Mouse (Mus musculus) embryonic facial prominence, embryonic 12.5 days (tissue): Measurements from ENCODE around the gene Ier5. TPM values are rescaled to one million over a fixed set of nuclear protein-coding genes. Genes with fewer than 3 reads are reported as not detected.

Source experiments
- ATAC-seq: fragments of 200-750 bp; cut with Nextera tagmentation; 2 replicates; pipeline ENCODE4 v1.8.0; 2017; ENCODE audit not compliant: insufficient number of reproducible peaks, insufficient read depth, low FRiP score, low TSS enrichment
- H3K27ac ChIP-seq: fragments of 300-500 bp; sonication (generic); 2 replicates; pipeline ENCODE4 v1.5.1; 2016; ENCODE audit warnings: mild to moderate bottlenecking
- H3K27me3 ChIP-seq: fragments of 300-500 bp; sonication (generic); 2 replicates; pipeline ENCODE4 v1.6.1; 2016; ENCODE audit warnings: mild to moderate bottlenecking, moderate library complexity
- H3K36me3 ChIP-seq: fragments of 300-500 bp; sonication (generic); 2 replicates; pipeline ENCODE4 v1.6.1; 2016; ENCODE audit warnings: mild to moderate bottlenecking
- H3K4me1 ChIP-seq: fragments of 300-500 bp; sonication (generic); 2 replicates; pipeline ENCODE4 v1.6.1; 2016
- H3K4me2 ChIP-seq: fragments of 300-500 bp; sonication (generic); replicated peaks from 2 replicates; pipeline ENCODE4 v1.6.1; 2016; ENCODE audit warnings: mild to moderate bottlenecking, moderate library complexity
- H3K4me3 ChIP-seq: fragments of 300-500 bp; sonication (generic); 2 replicates; pipeline ENCODE4 v1.5.1; 2016; ENCODE audit warnings: mild to moderate bottlenecking
- H3K9ac ChIP-seq: fragments of 300-500 bp; sonication (generic); 2 replicates; pipeline ENCODE4 v1.6.1; 2016; ENCODE audit warnings: mild to moderate bottlenecking, moderate library complexity
- H3K9me3 ChIP-seq: fragments of 300-500 bp; sonication (generic); 2 replicates; pipeline ENCODE4 v1.6.1; 2016; ENCODE audit warnings: mild to moderate bottlenecking, moderate library complexity
- WGBS: fragments of 180-500 bp; shearing (Covaris S2); methylation state at CpG from one replicate; pipeline ENCODE4 v1.1.7; 2016; 5-methylcytosine and 5-hydroxymethylcytosine counted together
- polyA plus RNA-seq: library from polyadenylated mRNA; unstranded; fragments of >200 nt; fragmentation: Nextera tagmentation; extraction: Ambion mirVana; gene quantifications from 2 replicates; pipeline ENCODE4 v1.2.1, GENCODE M21; 2016

Ier5 gene
- polyA plus RNA-seq, 1 experiment from 2014 or later, result 19.9 TPM

DNA sequence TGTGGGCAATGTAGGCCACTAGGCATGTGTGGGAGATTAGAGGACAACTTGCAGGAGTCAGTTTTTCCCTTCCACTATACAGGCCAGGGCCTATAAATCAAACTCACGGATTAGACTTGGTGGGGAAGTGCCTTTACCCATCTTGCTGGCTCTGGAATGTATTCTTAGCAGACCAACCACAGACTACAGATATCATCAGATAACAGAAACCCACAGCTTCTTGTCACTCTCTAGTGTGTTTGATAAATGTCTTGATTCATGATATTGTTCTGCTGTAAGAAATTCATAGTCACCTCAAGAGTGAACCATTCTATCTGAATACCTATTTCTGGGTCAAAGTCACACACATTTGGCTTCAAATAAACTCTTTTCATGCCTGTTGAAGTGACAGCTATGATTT is 20.3 kb upstream of the Ier5 start:
- H3K4me2 ChIP-seq, result no peak overlapping the region
- no peak overlapping the region for H3K27ac ChIP-seq
- no peaks in the 10 kb centered on the region for H3K9me3 ChIP-seq
- 76% methylated on average over 1 of the region's 1 CpGs for WGBS
- H3K36me3 ChIP-seq, result no peaks in the 10 kb centered on the region
- ATAC-seq, result no peak
- H3K27me3 ChIP-seq, result no peaks in the 10 kb centered on the region
- H3K9ac ChIP-seq, result no peak overlapping the region
- no peak overlapping the region for H3K4me3 ChIP-seq
- H3K4me1 ChIP-seq, result no peaks in the 10 kb centered on the region

DNA sequence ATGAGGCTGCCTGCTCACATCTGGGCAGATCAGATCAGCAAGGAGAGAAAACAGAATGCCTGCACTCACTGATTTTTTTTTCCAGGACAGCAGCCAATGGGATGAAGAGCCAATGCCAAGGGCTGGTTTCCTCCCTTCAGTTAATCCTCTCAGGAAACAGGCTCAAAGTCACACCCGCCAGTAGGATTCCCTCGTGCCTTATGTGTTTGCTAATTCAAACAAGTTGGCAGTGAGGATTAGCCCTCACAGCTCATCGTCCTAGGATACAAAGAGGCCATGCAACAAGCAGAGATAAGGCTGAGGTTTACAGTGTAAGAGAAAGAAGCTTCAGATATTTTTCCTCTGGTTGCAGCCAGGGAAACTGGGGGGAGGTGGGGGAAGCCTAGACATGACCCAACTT is 14.5 kb upstream of the Ier5 start:
- Histone ChIP-seq H3K9ac (no peak overlapping the region), H3K4me2 (no peak overlapping the region), H3K9me3 (no peaks in the 10 kb centered on the region), H3K27ac (no peak overlapping the region), H3K4me3 (no peak overlapping the region), H3K36me3 (no peaks in the 10 kb centered on the region), H3K4me1 (peaks cover 9% of the 10 kb centered on the region), H3K27me3 (no peaks in the 10 kb centered on the region)
- ATAC-seq, result no peak
- 16% methylated on average over 3 of the region's 3 CpGs for WGBS

DNA sequence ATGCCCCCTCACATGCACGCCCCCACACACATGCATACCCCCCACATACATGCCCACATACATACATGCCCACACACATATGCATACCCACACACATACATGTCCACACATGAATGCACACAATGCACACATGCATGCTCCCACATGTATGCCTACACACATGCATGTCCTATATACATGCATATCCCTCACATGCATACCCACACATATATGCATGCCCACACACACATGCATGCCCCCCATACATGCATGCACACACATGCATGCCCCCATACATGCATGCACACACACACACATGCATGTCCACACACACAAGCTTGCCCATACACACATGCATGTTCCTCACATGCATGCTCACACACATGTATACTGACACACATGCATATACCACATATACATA is 13.4 kb upstream of the Ier5 start:
- Histone ChIP-seq H3K4me1 (peaks cover 19% of the 10 kb centered on the region), H3K27ac (no peak overlapping the region), H3K9ac (no peak overlapping the region), H3K9me3 (no peaks in the 10 kb centered on the region), H3K36me3 (no peaks in the 10 kb centered on the region), H3K4me3 (no peak overlapping the region), H3K27me3 (no peaks in the 10 kb centered on the region), H3K4me2 (no peak overlapping the region)
- 85% methylated on average over 1 of the region's 1 CpGs for WGBS
- ATAC-seq, result no peak

DNA sequence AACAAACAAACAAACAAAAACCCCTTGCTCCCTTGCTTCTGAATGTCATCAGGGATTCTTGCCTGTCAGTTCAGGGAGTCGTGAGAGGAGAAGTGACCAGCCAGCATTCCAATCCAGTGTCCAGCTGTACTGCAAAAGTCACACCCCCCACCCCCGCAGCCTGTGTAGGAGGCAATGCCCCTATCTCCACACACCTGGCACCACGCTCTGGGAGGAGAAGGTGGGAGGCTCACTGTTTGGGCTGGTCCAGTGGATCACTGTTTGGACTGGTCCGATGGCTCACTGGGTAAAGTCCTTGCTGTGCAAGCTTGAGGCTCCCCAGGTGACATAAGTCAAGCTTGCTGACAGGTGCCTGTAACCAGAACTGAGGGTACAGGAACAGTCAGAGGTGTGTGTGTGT is 12.7 kb upstream of the Ier5 start:
- ATAC-seq, result no peak
- Histone ChIP-seq H3K4me3 (no peak overlapping the region), H3K9me3 (no peaks in the 10 kb centered on the region), H3K4me2 (no peak overlapping the region), H3K4me1 (peaks cover 24% of the 10 kb centered on the region), H3K27me3 (no peaks in the 10 kb centered on the region), H3K27ac (no peak overlapping the region), H3K9ac (no peak overlapping the region), H3K36me3 (no peaks in the 10 kb centered on the region)
- 58% methylated on average over 4 of the region's 4 CpGs for WGBS

DNA sequence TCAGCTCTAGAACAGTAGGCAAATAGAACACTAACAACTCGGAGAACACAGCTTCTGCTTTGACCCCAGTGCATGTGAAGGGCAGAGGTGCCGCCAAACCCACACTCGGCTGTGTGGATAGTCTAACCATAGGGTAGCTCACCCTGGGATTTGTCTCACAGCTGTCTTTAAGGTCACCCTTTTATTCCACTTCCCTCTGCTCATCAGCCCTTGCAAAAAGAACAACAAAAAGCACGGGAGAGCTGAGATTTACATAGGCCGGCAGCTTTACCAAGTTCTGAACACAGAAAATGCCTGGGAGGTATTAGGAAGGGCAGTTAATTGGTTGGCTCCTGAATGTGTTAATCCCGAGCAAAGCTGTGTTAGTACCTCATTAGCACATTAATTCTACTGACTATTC is 12.1 kb upstream of the Ier5 start:
- no peaks in the 10 kb centered on the region for H3K27me3 ChIP-seq
- H3K36me3 ChIP-seq, result no peaks in the 10 kb centered on the region
- H3K4me2 ChIP-seq, result no peak overlapping the region
- no peak for ATAC-seq
- H3K4me1 ChIP-seq, result peaks cover 24% of the 10 kb centered on the region
- H3K9ac ChIP-seq, result no peak overlapping the region
- no peaks in the 10 kb centered on the region for H3K9me3 ChIP-seq
- no peak overlapping the region for H3K27ac ChIP-seq
- no peak overlapping the region for H3K4me3 ChIP-seq
- WGBS, result 23% methylated on average over 6 of the region's 6 CpGs

DNA sequence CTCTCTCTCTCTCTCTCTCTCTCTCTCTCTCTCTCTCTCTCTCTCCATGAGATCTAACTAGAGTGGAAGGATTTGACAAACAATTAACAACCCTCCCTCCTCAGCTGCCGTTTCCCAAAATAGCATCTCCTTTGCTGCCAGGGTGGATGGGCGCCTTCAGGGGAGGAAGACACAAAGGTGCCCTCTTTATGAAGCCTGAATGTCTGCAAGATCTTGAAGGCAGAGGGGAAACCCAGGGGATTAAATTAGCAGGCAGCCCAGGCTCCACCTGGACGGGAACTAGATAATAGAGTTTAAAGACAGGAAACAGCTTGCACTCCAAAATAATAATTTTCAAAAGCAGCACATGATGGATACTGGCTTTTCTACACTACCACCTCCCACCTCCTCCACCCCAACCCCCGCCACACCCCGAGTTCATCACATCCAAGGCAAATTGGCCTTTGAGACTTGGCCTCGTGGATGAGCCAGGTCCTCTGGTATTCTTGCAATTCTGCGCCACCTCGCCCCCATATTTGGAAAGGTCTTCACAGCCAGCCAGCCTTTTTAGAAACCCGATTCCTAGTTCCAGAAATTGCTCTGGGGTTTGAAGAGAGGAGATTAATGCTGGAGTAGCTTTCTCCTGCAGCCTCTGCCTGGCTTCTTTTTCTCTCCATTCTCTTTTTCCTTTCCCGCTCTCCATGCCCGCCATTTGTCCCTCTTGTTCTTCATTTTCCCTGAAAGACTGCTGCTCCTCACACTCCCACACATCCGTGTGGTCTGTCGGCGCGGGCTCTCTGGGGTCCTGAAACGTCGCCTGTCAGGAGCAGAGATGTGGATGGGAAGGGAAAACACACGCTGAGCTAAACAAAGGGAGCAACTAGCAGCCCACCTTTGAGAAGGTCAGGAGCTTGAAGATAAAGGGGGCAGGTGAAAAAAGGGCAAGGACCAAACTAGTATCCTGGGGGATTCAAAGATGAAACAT is 10.2 kb upstream of the Ier5 start:
- Histone ChIP-seq H3K9ac (no peak overlapping the region; the same call in 1 of the 2 replicates), H3K36me3 (no peaks in the 10 kb centered on the region), H3K4me3 (no peak overlapping the region; the same call in 1 of the 2 replicates), H3K9me3 (no peaks in the 10 kb centered on the region), H3K27ac (peak overlapping the region; percentile 52), H3K4me2 (peak overlapping the region; percentile 21), H3K4me1 (peaks cover 24% of the 10 kb centered on the region), H3K27me3 (no peaks in the 10 kb centered on the region)
- ATAC-seq, result no peak
- 16% methylated on average over 18 of the region's 18 CpGs for WGBS

DNA sequence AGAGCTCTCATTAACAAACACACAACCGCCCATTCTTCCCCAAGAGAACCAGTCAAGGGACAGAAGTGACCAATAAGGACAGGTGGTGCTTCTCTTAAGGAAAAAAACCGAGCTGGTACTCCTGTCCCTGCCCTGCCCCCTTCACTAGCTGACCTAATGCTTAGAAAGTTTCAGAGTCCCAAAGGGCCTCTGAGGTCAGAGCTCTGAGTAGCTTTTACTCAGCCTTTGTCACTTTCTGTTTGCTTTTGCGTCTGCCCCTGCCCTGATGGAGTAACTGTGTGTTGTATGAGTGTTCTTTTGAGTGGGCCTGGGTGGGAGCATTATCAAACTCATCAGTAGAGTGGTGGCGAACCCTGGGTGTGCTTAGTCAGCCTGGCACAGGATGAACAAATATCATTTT is 9.0 kb upstream of the Ier5 start:
- WGBS, result 31% methylated on average over 3 of the region's 4 CpGs

DNA sequence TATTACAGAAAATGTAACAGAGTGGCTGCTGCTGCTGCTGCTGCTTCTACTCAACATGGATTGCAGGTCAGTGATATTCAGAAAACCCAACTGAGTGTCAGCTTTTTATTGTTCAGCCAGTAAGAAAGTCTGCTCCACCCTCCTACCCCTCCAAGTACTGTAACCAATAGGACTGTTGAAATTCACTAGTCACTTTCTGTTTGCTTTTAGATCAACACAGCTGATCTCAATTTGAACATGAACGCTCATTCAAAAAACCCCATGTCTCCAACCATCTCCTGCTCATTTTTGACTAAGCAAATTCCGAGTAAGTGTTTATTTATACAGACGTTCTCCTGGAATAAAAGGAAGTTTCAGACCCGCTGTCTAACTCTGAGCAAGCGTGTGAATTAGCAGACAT is 8.4 kb upstream of the Ier5 start:
- no peaks in the 10 kb centered on the region for H3K36me3 ChIP-seq
- 25% methylated on average over 5 of the region's 5 CpGs for WGBS
- H3K4me1 ChIP-seq, result peaks cover 24% of the 10 kb centered on the region
- H3K27me3 ChIP-seq, result no peaks in the 10 kb centered on the region
- no peaks in the 10 kb centered on the region for H3K9me3 ChIP-seq
- no peak for ATAC-seq
- H3K4me2 ChIP-seq, result no peak overlapping the region
- peak overlapping the region; percentile 57; the same call in 1 of the 2 replicates for H3K27ac ChIP-seq
- H3K4me3 ChIP-seq, result no peak overlapping the region
- no peak overlapping the region for H3K9ac ChIP-seq

More for the DNA sequence above, 9.0 kb upstream of the Ier5 start:
- H3K4me2 ChIP-seq, result no peak overlapping the region
- peaks cover 24% of the 10 kb centered on the region for H3K4me1 ChIP-seq
- H3K9ac ChIP-seq, result no peak overlapping the region
- no peaks in the 10 kb centered on the region for H3K27me3 ChIP-seq
- H3K9me3 ChIP-seq, result no peaks in the 10 kb centered on the region
- H3K4me3 ChIP-seq, result no peak overlapping the region
- H3K36me3 ChIP-seq, result no peaks in the 10 kb centered on the region
- peak overlapping the region; percentile 33; the same call in 1 of the 2 replicates for H3K27ac ChIP-seq
- ATAC-seq, result no peak

DNA sequence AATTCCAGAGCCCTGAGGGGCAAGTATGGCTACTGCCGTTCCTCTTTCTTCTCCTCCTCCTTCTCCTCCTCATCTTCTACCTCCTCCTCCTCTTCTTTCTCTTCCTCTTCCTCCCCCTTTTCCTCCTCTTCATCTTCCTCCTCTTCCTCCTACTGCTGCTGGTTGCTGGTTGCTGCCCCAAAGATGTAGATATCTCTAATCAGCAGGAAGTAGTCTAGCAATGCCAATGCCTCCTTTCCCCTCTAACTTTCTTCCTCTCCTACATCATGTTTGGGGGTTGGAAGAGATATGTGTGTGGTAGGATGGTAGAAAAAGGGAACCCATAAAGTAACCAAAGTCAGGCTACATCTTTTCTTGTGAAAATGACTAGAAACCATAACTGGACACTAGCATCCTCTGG is 6.9 kb upstream of the Ier5 start:
- no peaks in the 10 kb centered on the region for H3K9me3 ChIP-seq
- H3K4me2 ChIP-seq, result no peak overlapping the region
- H3K27ac ChIP-seq, result no peak overlapping the region
- H3K36me3 ChIP-seq, result no peaks in the 10 kb centered on the region
- no peak overlapping the region for H3K4me3 ChIP-seq
- H3K27me3 ChIP-seq, result no peaks in the 10 kb centered on the region
- peaks cover 24% of the 10 kb centered on the region for H3K4me1 ChIP-seq
- WGBS, result 69% methylated on average over 1 of the region's 1 CpGs
- no peak for ATAC-seq
- no peak overlapping the region for H3K9ac ChIP-seq

DNA sequence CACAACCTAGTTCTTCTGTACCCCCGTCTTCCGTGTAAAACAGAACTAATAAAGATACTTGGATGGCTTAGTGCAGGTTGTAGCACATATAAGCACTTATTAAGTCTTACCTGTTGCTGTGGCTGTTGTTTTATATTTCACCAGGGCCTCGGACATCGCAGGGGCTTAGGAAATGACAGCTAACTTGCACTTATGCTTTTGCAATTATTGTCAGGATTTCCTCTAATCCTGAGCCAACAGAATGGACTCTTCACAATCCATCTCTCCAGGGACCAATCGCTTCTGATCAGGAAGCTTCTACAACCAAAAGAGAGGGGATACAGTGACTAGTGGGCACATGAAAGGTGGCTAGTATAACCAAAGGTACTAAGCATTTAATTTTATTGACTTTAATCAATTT is 4.6 kb upstream of the Ier5 start:
- Histone ChIP-seq H3K27ac (no peak overlapping the region), H3K9me3 (no peaks in the 10 kb centered on the region), H3K4me1 (peaks cover 20% of the 10 kb centered on the region), H3K9ac (no peak overlapping the region), H3K4me3 (no peak overlapping the region), H3K4me2 (no peak overlapping the region), H3K27me3 (no peaks in the 10 kb centered on the region), H3K36me3 (no peaks in the 10 kb centered on the region)
- 82% methylated on average over 5 of the region's 5 CpGs for WGBS
- no peak for ATAC-seq

DNA sequence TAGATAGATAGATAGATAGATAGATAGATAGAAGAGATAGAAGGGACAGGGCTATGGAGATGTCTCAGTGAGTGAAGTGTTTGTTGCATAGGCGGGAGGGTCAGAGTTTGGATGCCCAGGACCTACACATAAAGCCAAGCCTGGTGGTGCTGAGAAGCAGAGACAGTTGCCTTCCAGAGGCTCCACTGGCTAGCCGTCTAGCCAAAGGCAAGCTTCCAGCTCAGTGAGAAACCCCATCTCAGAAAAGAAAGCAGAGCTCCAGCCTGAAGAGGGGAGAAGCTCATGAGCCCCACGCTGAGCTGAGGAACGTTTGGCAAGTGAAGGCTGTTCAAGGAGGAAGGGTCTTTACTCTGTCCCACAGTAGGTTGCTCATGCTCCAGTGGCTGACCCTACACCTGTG is 3.2 kb upstream of the Ier5 start:
- H3K27me3 ChIP-seq, result no peaks in the 10 kb centered on the region
- no peak overlapping the region for H3K4me3 ChIP-seq
- H3K4me1 ChIP-seq, result peaks cover 8% of the 10 kb centered on the region
- no peak overlapping the region for H3K4me2 ChIP-seq
- H3K27ac ChIP-seq, result no peak overlapping the region
- H3K9me3 ChIP-seq, result no peaks in the 10 kb centered on the region
- no peaks in the 10 kb centered on the region for H3K36me3 ChIP-seq
- ATAC-seq, result no peak
- H3K9ac ChIP-seq, result no peak overlapping the region
- WGBS, result 88% methylated on average over 4 of the region's 4 CpGs

DNA sequence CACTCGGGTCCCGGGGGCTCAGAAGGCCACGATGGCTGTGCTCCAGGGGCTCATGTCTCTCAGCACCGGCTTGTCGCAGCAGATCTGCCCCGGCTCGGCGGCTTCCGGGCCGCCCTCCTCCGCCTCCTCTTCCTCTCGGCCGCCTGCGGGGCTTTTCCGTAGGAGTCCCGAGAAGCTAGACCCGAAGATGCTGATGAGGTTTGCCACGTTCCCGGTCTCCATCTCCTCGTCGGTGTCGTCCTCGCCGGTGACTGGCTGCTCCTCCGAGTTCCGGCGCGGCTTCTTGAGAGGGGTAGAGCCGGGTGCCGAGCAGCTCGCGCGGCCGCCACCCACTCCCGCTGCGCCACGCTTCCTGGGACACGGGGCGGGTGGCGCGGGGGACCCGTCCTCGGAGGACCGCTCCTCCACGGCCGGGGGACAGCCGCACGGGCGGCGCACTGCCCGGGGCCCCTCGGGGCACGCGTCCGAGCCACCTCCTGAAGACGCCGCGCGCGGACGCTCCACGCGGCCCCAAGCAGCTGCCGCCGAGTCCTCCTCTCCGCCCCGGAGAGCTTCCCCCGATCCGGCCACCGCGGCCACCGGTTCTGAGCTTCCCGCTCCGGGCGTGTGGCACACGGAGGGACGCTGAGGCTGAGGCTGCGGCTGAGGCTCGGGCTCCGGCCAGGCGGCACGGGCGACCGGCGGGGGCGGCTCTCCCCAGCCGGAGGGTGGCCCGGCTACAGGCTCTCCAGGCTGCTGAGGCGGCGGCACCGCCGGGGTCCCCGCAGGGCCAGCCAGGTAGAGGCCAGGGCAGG is 753 bp downstream of the Ier5 start:
- under 1% methylated on average over 88 of the region's 93 CpGs for WGBS

More for the DNA sequence above, 753 bp downstream of the Ier5 start:
- Histone ChIP-seq H3K4me1 (peaks cover 12% of the 10 kb centered on the region; the same call in 1 of the 2 replicates), H3K9me3 (no peaks in the 10 kb centered on the region), H3K36me3 (no peaks in the 10 kb centered on the region), H3K9ac (peak overlapping the region; percentile 100), H3K27ac (peak overlapping the region; percentile 86), H3K4me3 (peak overlapping the region; percentile 98), H3K4me2 (peak overlapping the region; percentile 84), H3K27me3 (no peaks in the 10 kb centered on the region)
- ATAC-seq, result peak; percentile 57
